Comparison of ENCODE assay signal across 18 mouse cellular contexts in genomic region chr15:88570697-88571096, GRCm38 (mm10). TPM values are rescaled to one million over a fixed set of nuclear protein-coding genes. Genes with fewer than 3 reads are reported as not detected.
DNase-seq lines count a peak whose midpoint lies in the region; ATAC-seq and TF ChIP-seq lines count a peak whose summit lies in the region.
"Had no signal": no experiment of that assay in that cellular context is flagged by ENCODE, and none has a peak within 500 bp of the region (broad histone marks: within the 10 kb centered on the region; RNA-seq: fewer than 3 reads in every experiment).

No protein-coding gene starts in this region.

- TF ChIP-seq CTCF in brain, embryonic 14.5 days (IDR thresholded peaks at IDR 0.05; ENCODE audit: borderline replicate concordance, extremely low read depth, insufficient read depth, insufficient read length) = no peak

- no peak for TF ChIP-seq POLR2A in brain, embryonic 14.5 days (IDR thresholded peaks at IDR 0.05; ENCODE audit: borderline replicate concordance, extremely low read depth, insufficient read depth, insufficient read length, poor library complexity, severe bottlenecking)

- H3K4me1 ChIP-seq in midbrain, embryonic 14.5 days (ENCODE audit: control insufficient read depth, insufficient read depth, low read length) = peaks cover 7% of the 10 kb centered on the region; the same call in 1 of the 2 replicates
- H3K4me1 ChIP-seq in forebrain, embryonic 13.5 days = no peaks in the 10 kb centered on the region; the same call in 1 of the 2 replicates
- H3K4me1 ChIP-seq: embryonic facial prominence, embryonic 12.5 days; heart, embryonic 10.5 days; stomach, embryonic 15.5 days had no signal

- H3K9me3 ChIP-seq in midbrain, embryonic 14.5 days (ENCODE audit: control insufficient read depth, low read length) = no peaks in the 10 kb centered on the region
- H3K9me3 ChIP-seq in forebrain, embryonic 13.5 days (replicated peaks) = no peaks in the 10 kb centered on the region
- H3K9me3 ChIP-seq: embryonic facial prominence, embryonic 12.5 days; heart, embryonic 10.5 days; stomach, embryonic 15.5 days had no signal

- H3K27ac ChIP-seq in midbrain, embryonic 14.5 days (replicated peaks; ENCODE audit: low read depth, low read length) = no peak overlapping the region; the same call in 1 of the 2 replicates
- no peak overlapping the region for H3K27ac ChIP-seq in forebrain, embryonic 13.5 days
- H3K27ac ChIP-seq: embryonic facial prominence, embryonic 12.5 days; heart, embryonic 10.5 days; stomach, embryonic 15.5 days had no signal

- DNase-seq in layer of hippocampus, adult 18-20 months (ENCODE audit: low spot score in 2 of 2) = peak; percentile 10 to 22
- DNase-seq in layer of hippocampus, postnatal 14 days (ENCODE audit: low spot score in 2 of 2) = no peak
- DNase-seq in brain, embryonic 14.5 days (ENCODE audit: low read depth) = peak; percentile 77
- DNase-seq in cerebellum, postnatal 25 days = peak; percentile 50 to 57
- peak; percentile 74 for DNase-seq in midbrain, embryonic 14.5 days
- DNase-seq in liver = no peak
- DNase-seq: lung, postnatal 10 days; thymus, postnatal 4 days had no signal

- H3K27me3 ChIP-seq in midbrain, embryonic 14.5 days (ENCODE audit: control insufficient read depth, insufficient read depth, low read length) = no peaks in the 10 kb centered on the region
- no peaks in the 10 kb centered on the region for H3K27me3 ChIP-seq in forebrain, embryonic 13.5 days
- H3K27me3 ChIP-seq: embryonic facial prominence, embryonic 12.5 days; stomach, embryonic 15.5 days had no signal

- H3K4me2 ChIP-seq in midbrain, embryonic 14.5 days (ENCODE audit: low read length) = 0 out of 2 replicates have a peak overlapping the region, but pooled peaks have one; percentile 2
- H3K4me2 ChIP-seq in forebrain, embryonic 13.5 days = no peak overlapping the region
- H3K4me2 ChIP-seq: embryonic facial prominence, embryonic 12.5 days; liver, embryonic 11.5 days; stomach, embryonic 15.5 days had no signal

- H3K36me3 ChIP-seq in midbrain, embryonic 14.5 days (ENCODE audit: control insufficient read depth, insufficient read depth, low read length) = no peaks in the 10 kb centered on the region
- H3K36me3 ChIP-seq in forebrain, embryonic 13.5 days (ENCODE audit: poor library complexity, severe bottlenecking) = no peaks in the 10 kb centered on the region
- H3K36me3 ChIP-seq: embryonic facial prominence, embryonic 12.5 days; heart, embryonic 10.5 days; stomach, embryonic 15.5 days had no signal

- WGBS in midbrain, embryonic 14.5 days = 18% methylated on average over 17 of the region's 17 CpGs
- WGBS in forebrain, embryonic 13.5 days = 62% methylated on average over 17 of the region's 17 CpGs

- no peak; the same call in 1 of the 2 replicates for ATAC-seq in midbrain, embryonic 14.5 days (ENCODE audit: low FRiP score, low TSS enrichment)
- ATAC-seq in forebrain, embryonic 13.5 days = no peak

- H3K9ac ChIP-seq in midbrain, embryonic 14.5 days (replicated peaks; ENCODE audit: low read length) = no peak overlapping the region
- H3K9ac ChIP-seq in forebrain, embryonic 13.5 days = no peak overlapping the region
- H3K9ac ChIP-seq: embryonic facial prominence, embryonic 12.5 days; stomach, embryonic 15.5 days had no signal

- H3K4me3 ChIP-seq in midbrain, embryonic 14.5 days (replicated peaks; ENCODE audit: low read depth, low read length) = no peak overlapping the region
- no peak overlapping the region for H3K4me3 ChIP-seq in forebrain, embryonic 13.5 days
- H3K4me3 ChIP-seq: embryonic facial prominence, embryonic 12.5 days; heart, embryonic 10.5 days; stomach, embryonic 15.5 days had no signal

RNA-seq across cellular contexts. Expression of gene Zdhhc25, which starts 29.4 kb away (rescaled TPM):
- not detected for total RNA-seq in layer of hippocampus, adult 18-20 months (2021)
- total RNA-seq in layer of hippocampus, postnatal 14 days (2021) = not detected
- polyA plus RNA-seq in brain, embryonic 14.5 days (2012; rRNA removed) = not detected in 2 replicates
- not detected in 2 replicates for polyA plus RNA-seq in midbrain, embryonic 14.5 days (2014; fragmentation: Nextera tagmentation; extraction: Ambion mirVana)
- polyA plus RNA-seq in forebrain, embryonic 13.5 days (2015; fragmentation: Nextera tagmentation; extraction: Ambion mirVana) = not detected in 2 replicates
- total RNA-seq: adrenal gland, adult 18-20 months; gastrocnemius, adult 8-10 months; neutrophil, adult 5-6 weeks had no signal
- polyA plus RNA-seq: embryonic facial prominence, embryonic 12.5 days; forebrain, embryonic 11.5 days; heart, embryonic 10.5 days; kidney, embryonic 14.5 days; liver, embryonic 11.5 days; stomach, embryonic 15.5 days had no signal

Comparison
In these comparisons a context has a peak if more than half of its experiments do, and no peak if none do; other contexts are left out.
1. DNase-seq: peak in layer of hippocampus, adult 18-20 months (2 of 2), brain, embryonic 14.5 days (single experiment), cerebellum, postnatal 25 days (2 of 2) and midbrain, embryonic 14.5 days (single experiment); none in layer of hippocampus, postnatal 14 days (0 of 2) and liver (single experiment).